Mouse (Mus musculus): ENCODE results near the gene Sema6d. TPM values are rescaled to one million over a fixed set of nuclear protein-coding genes. Genes with fewer than 3 reads are reported as not detected.

The Sema6d gene
- total RNA-seq, 2 experiments from 2014 or later: 31.3 to 45.5 TPM

DNA sequence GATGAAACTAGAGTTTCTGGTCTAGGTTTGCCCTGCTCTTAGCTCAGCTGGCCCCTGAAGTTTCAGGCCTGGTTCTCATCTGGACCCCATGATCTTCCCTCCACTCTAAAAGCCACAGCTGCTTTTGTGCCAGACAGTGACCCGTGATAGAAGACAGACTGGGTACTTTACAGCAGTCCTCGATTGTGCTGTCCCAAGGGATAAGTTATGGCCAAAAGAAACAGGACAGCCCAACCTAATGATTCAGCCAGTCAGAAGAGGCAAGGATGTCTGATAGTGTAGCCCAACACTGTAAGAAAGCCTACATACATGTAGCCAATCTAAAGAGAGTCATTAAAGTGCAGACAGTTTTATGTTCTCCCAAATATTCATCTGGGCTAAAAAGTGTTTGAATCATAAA, 371.2 kb downstream of the Sema6d start:
- intact Hi-C loops (cut with DNase I): no loop called here
- peak; percentile 53 to 68 for DNase-seq

DNA sequence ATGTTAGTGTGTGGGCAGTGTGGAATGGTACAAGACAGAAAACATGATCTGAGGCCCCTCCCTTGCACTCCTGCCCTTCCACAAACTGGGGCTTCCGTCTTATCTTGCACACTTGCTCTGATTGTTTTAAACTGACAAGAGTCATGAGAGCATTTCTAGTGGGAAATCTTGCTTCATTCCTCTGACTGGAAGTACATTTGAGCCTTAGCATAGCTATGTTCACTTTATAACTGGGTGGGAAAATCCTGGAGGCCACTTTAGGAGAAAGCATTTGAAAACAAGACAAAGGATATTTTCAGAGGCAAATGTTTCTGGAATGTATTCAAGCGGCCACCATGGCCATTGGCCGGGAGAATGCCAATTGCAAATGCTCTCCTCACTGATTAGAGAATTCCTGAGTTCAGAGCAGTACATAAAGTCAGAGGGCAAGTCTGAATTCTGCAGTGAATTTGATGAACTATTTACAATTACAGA, 371.6 kb downstream of the Sema6d start:
- intact Hi-C loops (cut with DNase I): no loop called here
- peak; percentile 27 to 41 for DNase-seq

DNA sequence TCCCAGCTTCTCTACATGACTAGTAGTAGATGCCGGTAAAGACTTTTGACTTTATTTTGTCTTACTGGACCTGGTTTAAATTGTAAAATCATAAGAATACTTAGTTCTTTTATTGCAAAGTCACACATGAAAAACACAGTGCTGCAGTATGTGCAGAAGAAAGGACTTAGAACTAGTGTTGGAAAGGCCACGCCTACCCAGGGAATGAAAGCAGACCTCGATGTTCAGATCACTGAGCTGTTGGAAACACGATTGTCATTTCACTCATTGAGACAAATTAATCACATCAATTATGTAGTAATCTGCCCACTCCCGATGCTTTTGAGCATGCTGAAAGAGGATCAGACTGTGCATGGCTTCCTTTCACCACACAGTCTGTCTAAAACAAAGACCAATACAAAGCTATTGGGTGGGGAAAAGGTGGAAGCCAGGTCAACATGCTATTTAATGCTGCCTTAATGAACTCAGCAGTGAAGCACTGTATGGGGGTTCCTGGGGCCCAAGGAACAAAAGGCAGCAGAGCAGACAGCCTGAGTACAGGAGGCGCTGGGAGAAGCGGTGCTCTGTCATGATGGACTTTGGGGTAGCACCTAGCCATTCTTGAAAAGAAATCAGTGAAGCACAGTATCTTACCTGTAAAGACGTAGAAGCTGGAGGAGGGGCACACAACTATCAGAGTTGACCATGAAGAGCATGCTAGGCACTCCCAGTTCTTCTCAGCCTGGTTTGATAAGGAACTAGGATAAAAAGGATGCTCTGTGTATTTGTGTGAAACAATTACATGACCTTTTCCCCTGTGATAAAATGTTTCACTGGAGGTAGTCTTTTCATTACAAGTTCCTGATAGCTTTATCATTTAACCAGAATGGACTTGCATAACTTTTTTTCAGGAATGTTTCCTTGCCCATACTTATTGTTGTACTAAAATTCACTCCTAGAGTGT, 375.5 kb downstream of the Sema6d start:
- no peak for DNase-seq
- intact Hi-C loops (cut with DNase I): no loop called here

DNA sequence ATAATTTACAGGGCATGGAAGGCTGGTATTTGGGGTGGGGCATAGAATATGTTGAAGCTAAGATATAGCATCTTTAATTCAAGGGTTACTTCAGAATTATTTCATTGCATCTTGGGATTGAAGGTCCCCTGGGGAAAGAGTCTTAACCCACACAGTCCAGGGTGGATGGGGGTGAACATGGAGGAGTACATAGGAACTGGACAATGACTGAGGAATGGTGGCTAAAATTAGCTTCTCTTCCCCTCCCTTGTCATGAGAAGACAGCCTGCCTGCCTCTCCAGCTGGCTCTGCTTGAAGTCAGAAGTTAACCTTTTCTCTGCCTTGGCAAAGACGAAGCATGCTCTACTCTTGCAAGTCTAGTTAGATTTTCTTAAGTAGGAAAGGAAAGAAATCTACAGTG, 377.7 kb downstream of the Sema6d start:
- intact Hi-C loops (cut with DNase I): no loop called here

DNA sequence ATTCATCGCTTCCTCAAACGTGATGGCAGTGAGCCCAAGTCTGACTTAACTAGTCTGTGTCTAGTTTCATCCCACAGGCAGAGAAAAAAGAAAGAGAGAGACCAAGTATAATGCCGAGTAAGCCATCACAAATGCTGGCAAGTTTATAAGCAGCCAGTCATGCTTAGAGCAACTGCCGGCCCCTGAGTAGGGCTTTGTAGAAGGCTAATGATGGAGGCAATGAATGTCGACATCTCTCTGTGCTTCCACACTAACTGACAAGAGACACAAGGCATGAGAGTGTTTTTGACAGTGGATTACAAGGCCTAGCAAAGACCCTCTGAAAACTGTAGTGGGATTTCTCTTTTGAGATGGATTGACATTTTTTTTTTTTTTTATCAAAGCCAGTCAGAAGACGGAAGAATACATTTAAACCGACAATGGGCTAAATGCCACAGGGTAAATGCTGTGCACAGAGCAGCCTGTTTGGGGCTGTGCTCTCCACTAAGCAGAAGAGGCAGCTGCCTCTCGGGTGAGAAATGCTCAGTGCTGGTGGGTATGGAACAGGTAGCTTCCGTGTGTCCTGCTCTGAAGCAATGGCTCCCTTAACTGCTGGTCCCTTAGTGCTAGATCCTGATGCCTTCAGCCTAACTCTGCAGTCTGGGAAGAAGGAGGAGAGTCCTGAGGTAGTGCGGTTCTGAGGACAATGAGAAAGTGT, 380.7 kb downstream of the Sema6d start:
- intact Hi-C loops (cut with DNase I): no loop called here
- no peak for DNase-seq

More for the DNA sequence above, 377.7 kb downstream of the Sema6d start:
- peak; percentile 29 to 35 for DNase-seq

DNA sequence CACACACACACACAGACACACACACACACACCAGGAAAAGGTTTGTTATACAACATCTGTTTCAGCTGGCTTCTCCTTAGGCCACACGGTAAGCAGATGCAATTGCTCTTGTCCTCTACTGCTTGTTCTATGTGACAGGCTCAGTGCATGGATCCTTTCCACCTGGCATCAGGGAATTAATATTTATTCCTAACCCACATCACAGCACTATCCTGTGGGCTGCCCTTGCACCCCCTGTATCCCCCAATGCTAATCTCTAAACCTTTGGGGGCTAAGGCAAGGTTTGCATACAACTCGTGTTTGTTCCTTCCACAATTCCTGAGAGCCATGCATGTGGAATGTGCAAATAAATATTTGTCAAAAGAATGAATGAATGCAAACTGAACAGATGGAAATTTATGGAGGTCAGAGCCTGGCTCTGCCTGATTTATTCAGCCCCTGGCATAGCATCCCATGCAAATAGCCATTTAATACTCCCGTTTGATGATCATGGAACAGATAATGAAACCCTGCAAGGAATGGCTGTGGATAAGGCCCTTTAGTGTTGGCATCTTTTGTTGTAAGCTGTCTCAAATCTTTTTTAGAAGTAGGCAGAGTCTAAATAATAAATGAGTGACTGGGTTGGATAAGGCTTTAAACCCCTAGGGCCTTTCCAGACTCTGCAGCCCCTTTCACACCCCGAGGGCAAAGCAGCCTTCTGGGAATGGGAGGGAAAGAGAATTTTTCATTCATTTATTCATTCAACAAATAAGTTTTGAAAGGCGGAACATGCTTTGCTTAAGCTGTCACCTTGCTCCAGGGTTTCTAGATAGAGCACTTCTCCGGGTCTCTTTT, 383.1 kb downstream of the Sema6d start:
- no peak for DNase-seq
- intact Hi-C loops (cut with DNase I): no loop called here

DNA sequence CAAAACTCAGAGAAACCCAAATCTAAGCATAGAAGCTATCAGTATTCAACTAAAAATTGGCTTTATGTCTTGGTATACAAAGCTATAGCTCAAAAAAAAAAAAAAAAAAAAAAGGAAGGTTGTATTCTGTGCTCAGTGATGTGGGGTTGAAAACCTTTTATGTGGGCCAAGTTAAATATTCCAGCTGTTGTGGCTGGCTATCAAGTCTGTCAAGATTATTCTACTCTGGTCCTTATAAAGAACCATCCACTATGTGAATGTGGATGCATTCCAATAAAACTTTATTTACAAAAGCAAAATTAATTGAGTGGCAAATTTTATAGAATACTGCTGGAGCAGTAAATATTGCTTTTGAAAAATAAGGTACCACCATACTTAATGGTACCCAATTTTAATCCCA, 388.1 kb downstream of the Sema6d start:
- intact Hi-C loops (cut with DNase I): no loop called here
- no peak for DNase-seq

DNA sequence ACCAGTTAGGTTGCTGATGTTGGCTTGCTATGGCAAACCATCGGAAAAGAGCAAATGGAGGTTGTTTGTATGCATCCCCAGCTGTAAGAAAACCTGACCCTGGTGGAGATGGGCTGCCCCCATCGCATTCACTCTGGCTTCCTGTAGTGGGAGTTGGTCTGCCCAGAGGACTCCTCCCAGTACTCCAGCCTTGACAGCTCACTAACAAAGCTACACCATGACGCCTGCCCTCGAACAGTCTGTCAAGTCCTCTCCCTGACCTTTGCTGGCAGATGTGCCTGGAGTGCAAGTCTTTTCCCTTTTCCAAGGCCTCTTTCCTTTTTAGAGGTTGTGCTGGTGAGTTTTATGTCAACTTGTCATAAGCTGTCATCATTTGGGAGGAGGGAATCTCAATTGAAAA, 388.8 kb downstream of the Sema6d start:
- intact Hi-C loops (cut with DNase I): no loop called here
- no peak for DNase-seq

DNA sequence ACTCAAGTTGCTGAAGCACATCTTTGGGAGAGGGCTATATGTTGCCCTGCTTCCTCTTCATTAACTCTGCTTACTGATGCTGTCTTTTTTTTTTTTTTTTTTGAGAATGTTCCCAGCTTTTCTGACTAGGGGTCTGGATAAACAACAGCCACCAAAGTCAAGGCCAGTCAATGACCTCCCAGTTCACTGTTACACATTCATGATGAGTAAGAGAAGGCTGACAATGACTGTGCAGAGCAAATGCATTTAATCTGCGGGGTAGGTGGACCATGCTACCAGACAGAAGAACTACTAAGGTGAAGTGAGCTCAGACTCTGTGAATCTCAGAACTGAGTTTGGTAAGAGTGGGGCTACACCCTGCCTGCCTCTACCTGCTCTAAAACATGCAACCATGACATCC, 396.0 kb downstream of the Sema6d start:
- intact Hi-C loops (cut with DNase I): no loop called here
- no peak for DNase-seq

DNA sequence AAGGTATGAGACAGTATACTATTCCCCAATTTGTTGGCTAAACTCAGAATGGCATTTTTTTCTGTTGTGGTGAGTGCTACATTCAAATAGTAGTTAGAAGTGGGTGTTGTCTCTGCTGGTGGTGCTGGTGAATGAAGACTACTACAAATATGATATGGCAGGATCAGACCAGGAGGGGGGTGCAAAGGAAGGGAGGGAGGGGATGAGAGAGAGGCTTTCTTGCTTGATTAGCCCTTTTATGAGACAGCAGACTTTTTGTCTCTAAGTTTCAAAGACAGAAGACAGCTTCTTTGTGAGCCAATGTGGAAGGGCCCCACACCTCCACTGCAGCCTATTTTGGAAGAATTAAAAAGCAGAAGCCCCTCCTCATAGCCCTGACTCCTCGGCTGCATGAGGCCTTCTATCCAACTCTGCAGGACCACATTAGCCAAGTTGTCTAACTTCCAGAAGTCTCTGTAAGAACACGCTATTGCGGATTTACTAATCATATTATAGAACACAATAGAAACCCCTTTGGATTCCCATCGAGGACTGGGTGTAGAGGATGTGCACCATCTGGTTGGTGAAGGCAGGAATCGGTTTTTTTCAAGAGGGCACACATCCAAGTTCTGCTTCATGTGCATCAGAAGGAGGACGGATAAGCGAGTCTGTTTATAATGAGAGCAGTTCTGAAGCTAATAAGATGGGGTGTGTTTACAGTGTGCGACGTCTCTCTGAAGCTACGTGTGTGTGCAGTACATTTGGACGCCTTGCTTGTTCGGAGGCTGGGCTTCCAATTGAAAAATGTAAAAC, 400.4 kb downstream of the Sema6d start:
- intact Hi-C loops (cut with DNase I): no loop called here
- DNase-seq: no peak

DNA sequence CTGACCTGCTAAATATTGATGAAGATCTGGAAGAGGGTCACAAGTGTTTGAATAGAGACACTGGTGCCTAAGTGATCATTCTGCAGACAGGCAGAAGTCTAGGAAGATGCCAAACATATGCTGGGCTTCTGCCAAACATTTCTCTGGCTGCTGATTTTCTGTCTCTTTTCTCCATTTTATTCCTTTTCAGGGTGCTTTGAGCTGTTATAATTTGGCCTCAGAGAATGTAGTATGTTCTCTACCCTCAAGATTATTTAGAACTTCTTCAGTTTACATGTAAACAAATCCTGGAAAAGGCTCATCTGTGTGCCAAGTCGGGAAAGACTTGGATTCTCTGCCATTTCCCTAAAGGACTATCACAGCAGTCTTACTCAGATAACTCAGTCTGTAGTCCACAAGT, 406.0 kb downstream of the Sema6d start:
- DNase-seq: no peak
- intact Hi-C loops (cut with DNase I): no loop called here

DNA sequence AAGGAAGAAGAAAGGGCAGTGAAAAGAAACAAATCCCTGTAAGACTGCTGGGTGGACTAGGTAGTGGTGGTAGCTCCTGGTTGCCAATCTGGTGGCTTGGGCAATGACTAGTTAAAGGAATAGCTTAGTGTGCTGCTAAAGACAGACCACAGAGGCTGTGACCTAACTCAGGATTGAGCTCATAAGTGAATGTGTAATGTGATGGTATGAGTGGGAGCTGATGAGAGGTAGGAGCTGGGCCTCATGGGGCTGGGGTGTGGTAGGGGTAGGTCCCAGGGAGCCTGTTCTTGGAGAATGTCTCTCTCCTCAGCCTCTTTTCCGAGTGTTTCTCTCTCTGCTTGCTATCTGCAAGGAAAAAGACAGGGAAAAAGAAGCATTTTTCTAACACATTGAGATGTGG, 409.9 kb downstream of the Sema6d start:
- intact Hi-C loops (cut with DNase I): no loop called here
- DNase-seq: no peak

DNA sequence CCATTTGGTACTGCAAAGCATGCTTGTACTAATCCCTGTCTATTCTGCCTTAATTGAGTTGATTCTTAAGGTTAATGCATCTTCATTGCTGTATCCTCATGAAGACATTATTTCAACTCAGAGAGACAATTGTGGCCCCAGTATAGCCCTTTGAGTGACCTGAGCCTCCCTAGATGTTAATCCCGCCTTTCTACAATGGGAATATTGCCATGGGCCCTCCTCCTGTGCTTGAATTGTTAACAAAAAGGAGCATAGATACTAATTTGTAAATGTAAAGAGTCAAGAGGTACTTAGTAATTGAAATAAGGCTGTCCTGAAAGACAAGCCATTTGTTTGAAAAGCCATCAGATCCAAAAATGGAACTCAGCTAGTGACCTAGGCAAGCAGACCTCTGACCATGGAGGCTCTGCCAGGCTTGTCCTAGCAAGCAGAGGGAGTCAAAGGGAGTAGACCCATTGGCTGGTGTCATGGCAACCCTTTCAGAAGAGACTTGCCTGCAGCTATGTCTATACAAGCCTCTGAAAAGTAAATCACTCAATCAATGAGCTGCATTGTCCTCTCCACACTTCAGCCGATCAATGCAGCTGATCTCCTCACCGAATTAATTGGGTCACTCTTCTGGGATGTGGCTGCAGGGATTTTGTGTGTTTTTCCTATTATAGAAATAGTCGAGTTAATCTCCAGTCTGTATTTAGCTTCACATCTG, 416.2 kb downstream of the Sema6d start:
- intact Hi-C loops (cut with DNase I): no loop called here
- DNase-seq: no peak

DNA sequence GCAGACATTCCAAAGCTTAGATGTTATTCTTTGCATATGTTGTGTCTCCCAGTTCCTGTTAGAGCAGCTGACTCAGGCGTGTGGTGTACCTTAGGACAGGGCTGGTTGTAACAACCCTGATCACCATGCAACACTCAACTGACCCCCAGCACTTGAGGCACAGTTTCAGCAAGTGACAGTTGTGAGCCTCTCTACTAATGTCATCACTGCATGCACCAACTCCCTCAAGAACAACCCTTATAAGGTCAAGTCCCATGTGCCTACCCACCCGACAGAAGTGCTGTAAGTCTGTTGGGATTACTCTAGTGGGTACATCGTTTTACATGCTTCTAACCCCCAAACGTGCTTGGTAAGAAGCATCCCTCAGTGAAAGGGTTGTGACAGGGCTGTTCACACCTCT, 418.0 kb downstream of the Sema6d start:
- no peak for DNase-seq
- intact Hi-C loops (cut with DNase I): no loop called here

DNA sequence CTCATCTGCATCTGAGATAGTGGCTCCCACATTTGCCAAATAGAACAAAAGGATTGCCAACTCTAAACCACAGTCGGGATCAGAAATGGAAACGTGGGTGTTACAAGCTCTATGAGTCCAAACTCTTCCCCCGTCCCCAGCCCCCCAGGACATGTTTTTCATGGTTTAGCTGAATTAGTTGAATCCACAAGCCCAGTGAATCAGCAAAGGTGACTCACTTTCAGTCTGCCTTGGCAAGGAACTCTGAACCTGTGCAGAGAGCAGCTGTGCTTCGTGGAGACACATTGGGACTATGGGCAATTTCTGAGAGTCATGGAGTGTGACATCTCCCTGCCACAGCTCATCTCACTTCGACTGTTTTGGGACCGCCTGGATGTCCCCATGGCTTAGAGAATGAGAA, 419.7 kb downstream of the Sema6d start:
- no peak for DNase-seq
- intact Hi-C loops (cut with DNase I): no loop called here

DNA sequence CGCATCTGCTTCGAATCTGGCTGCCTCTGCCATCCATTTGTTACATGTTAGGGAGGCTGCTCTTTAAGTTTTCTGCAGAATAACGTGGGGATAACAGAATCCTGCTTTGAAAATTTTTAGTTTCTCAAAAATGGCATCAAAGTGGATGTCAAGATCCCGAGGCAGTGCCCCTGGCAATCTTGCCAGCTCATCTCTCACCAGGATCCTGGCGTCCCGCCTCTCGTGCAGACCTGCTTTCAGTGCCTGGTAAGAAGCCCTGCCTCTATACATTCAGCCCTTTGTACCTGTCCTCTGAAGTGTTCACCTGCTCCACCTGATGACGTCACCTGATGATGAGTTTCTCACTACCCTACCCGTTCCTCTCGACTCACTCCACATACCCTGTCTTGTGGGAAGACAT, 422.1 kb downstream of the Sema6d start:
- no peak for DNase-seq
- intact Hi-C loops (cut with DNase I): no loop called here

DNA sequence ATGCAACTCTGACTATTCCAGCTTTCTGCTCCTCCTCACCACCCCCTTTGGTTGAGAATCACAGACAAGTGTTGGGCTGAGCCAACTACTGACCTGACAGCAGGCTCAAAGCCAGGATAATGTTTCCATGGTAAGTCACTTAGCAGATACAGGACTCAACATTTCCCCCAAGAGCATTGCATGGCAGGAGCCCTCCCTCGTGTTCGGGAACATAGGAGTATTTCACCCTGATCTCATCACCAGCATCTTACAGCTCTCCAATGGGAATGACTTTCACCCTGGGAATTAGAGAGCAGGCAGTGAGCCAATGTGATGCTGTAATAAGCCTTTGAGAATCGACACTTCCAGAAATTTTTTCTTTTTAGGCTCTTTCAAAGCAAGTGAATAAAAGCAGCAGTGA, 432.7 kb downstream of the Sema6d start:
- intact Hi-C loops (cut with DNase I): no loop called here
- peak; percentile 80 for DNase-seq

DNA sequence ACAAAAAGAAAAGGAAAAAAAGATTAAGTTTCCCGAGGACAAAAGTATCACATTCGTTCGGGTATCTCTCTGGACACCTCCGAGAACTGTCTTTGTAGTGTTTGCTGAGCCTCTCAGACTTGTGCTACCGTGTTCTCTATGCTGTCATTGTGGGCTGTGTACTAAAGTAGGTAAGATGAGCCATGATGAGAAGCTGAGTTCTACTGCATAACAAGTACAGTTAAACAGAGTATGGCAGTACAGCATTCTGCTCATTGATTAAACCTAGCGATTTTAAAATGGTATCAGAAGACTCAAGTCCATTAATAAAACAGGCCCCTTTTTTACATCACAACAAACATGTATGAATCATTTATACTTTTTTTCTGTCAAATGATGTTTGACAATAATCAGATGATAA, 433.9 kb downstream of the Sema6d start:
- no peak for DNase-seq
- intact Hi-C loops (cut with DNase I): no loop called here

DNA sequence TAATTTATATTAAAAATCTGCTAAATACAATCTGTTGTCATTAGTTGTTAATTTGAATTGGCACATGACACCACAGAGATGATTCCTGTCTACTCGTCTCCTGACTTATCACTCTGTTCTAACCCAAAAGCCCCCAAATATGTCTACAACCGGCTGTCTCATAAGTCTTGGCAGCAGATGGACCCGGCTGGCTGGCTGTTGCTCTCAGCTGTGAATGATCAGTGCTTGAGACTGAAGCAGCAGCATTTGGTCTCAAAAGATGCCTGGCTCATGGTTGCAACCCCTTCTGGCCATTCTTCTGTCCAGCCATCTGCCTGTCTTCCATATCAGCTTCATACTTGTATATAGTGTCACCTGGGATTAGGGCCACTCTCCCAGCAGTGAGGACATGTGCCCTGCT, 434.4 kb downstream of the Sema6d start:
- intact Hi-C loops (cut with DNase I): no loop called here
- DNase-seq: peak; percentile 50 to 52

DNA sequence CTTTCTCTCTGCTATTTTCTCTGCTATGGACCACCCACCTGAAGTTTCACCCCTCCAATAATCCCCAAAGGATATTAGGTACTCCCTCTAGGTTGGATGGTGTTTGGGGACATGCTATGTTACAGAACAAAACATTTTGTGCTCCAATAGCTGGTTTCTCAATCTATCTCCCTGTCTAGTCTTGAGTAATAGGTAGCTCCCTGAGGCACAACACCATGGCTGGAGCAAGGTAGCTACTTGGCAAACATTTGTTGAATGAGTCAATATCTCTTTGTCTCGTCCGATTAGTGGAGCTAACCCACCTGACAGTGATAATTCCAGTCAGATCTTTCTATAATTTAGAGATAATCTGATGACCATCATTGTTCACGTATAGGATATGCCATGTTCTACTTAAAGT, 437.9 kb downstream of the Sema6d start:
- intact Hi-C loops (cut with DNase I): no loop called here
- no peak for DNase-seq
